ENCODE assay signal across 17 mouse cellular contexts in the genomic region with DNA sequence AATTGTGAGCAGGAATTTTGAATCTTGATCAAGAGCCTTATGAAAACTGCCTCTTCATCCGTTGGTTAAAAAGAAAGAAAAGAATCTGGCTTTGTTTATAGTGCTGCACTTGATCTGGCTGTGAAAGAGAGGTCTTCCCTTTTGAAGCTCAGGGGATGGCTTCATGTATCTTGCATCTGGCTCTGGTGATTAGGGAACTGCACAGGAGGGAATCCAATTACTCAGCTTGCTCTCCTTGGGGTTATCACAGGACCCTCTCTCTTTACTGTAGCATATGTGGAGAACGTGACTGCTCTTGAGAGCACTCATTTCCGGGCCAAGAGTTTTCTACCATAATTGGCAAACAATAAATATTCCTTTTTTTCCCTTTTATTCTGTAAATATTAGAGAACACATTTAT.
"Had no signal": no experiment of that assay in that cellular context is flagged by ENCODE, and none has a peak within 500 bp of the region (broad histone marks: within the 10 kb centered on the region; RNA-seq: fewer than 3 reads in every experiment).

No protein-coding gene starts in this region.

- ATAC-seq: liver, postnatal 0 days; lung, postnatal 0 days; midbrain, embryonic 13.5 days had no signal

- H3K9ac ChIP-seq: liver, postnatal 0 days; lung, embryonic 15.5 days; midbrain, embryonic 13.5 days; neural tube, embryonic 12.5 days; stomach, embryonic 15.5 days had no signal

- H3K36me3 ChIP-seq: lung, embryonic 15.5 days; midbrain, embryonic 13.5 days; neural tube, embryonic 12.5 days; stomach, embryonic 15.5 days had no signal

- DNase-seq: liver, postnatal 0 days; lung, adult 2 months; lung, postnatal 14 days; lung, postnatal 36 days; right cerebral cortex, postnatal 14 days; thymus, adult 2 months; thymus, postnatal 25 days; thymus, postnatal 4 days had no signal

- H3K27ac ChIP-seq: lung, embryonic 15.5 days; macrophage; midbrain, embryonic 13.5 days; neural tube, embryonic 12.5 days; stomach, embryonic 15.5 days; stomach, postnatal 0 days had no signal

- H3K4me3 ChIP-seq: lung, embryonic 15.5 days; megakaryocyte, embryonic 14.5 days; midbrain, embryonic 13.5 days; neural tube, embryonic 12.5 days; stomach, embryonic 15.5 days had no signal

- H3K9me3 ChIP-seq: lung, embryonic 15.5 days; megakaryocyte, embryonic 14.5 days; midbrain, embryonic 13.5 days; neural tube, embryonic 12.5 days; stomach, embryonic 15.5 days had no signal

- H3K27me3 ChIP-seq: lung, embryonic 15.5 days; megakaryocyte, embryonic 14.5 days; midbrain, embryonic 13.5 days; neural tube, embryonic 12.5 days; stomach, embryonic 15.5 days had no signal

- H3K4me2 ChIP-seq: lung, embryonic 15.5 days; midbrain, embryonic 11.5 days; midbrain, embryonic 13.5 days; neural tube, embryonic 12.5 days; stomach, embryonic 15.5 days had no signal

- H3K4me1 ChIP-seq: lung, embryonic 15.5 days; midbrain, embryonic 13.5 days; neural tube, embryonic 12.5 days; stomach, embryonic 15.5 days had no signal
